Mouse (Mus musculus): ENCODE results near the gene Igsf3.

DNA sequence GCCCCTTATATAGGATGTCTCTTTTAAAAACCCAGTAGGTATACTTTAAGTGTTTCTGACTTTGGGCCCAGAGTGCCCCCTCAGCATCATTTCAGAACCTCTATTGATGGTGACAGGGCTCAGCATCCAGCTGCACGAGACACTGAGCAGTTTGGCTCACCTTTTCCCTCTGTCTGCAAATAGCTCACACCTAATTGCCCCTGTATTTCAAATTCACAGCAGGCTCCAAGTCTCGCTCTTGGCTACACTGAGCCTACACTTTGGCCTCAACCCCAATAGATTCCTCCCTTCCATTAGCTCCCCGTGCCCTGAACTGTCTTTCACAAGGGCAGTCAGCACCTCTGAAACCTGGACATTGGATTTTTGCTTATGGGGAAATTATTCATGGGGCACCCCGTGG is 26.5 kb upstream of the Igsf3 start:
- no peak for TF ChIP-seq GATA1 (IDR thresholded peaks at IDR 0.05; ENCODE audit: low read length)
- no peak for TF ChIP-seq TAL1 (IDR thresholded peaks at IDR 0.05; ENCODE audit: low read length)
